Mouse (Mus musculus): ENCODE measurements around the gene Trim56. TPM values are rescaled to one million over a fixed set of nuclear protein-coding genes. Genes with fewer than 3 reads are reported as not detected.

Gene Trim56
- polyA plus RNA-seq, 1 experiment from 2014 or later: 4.4 TPM

- Histone ChIP-seq H3K27ac (replicated peaks) (no peak overlapping the region), H3K27me3 (ENCODE audit: control insufficient read depth, insufficient read depth, low read length) (no peaks in the 10 kb centered on the region), H3K4me2 (replicated peaks; ENCODE audit: low read depth) (no peak overlapping the region), H3K4me3 (ENCODE audit: low read depth, low read length) (no peak overlapping the region), H3K9ac (ENCODE audit: low read length) (no peak overlapping the region), H3K4me1 (replicated peaks; ENCODE audit: control insufficient read depth, insufficient read depth) (peaks cover 7% of the 10 kb centered on the region; the same call in 1 of the 2 replicates), H3K36me3 (ENCODE audit: control insufficient read depth, insufficient read depth, low read length) (peaks cover 14% of the 10 kb centered on the region), H3K9me3 (ENCODE audit: control insufficient read depth, low read length) (no peaks in the 10 kb centered on the region)
- ATAC-seq (ENCODE audit: low FRiP score, low TSS enrichment) (no peak), DNase-seq (ENCODE audit: low spot score) (no peak)
- TF ChIP-seq EP300 (optimal IDR thresholded peaks at IDR 0.05) (no peak), CTCF (IDR thresholded peaks at IDR 0.05; ENCODE audit: low read depth) (no peak)
- WGBS: 85% methylated on average over 4 of the region's 5 CpGs
Measured at GRCm38 (mm10) chr5:137111542-137112408, 4.2 kb downstream of the Trim56 start.

GRCm38 (mm10) chr5:137110863-137111262 is 5.1 kb downstream of the Trim56 start:
- Histone ChIP-seq H3K4me2 (replicated peaks; ENCODE audit: low read depth) (no peak overlapping the region), H3K4me1 (replicated peaks; ENCODE audit: control insufficient read depth, insufficient read depth) (peaks cover 4% of the 10 kb centered on the region; the same call in 1 of the 2 replicates), H3K9ac (ENCODE audit: low read length) (no peak overlapping the region), H3K4me3 (ENCODE audit: low read depth, low read length) (no peak overlapping the region), H3K27ac (replicated peaks) (no peak overlapping the region), H3K27me3 (ENCODE audit: control insufficient read depth, insufficient read depth, low read length) (no peaks in the 10 kb centered on the region), H3K36me3 (ENCODE audit: control insufficient read depth, insufficient read depth, low read length) (peaks cover 14% of the 10 kb centered on the region), H3K9me3 (ENCODE audit: control insufficient read depth, low read length) (no peaks in the 10 kb centered on the region)
- no peak for TF ChIP-seq EP300 (optimal IDR thresholded peaks at IDR 0.05)
- no peak for TF ChIP-seq CTCF (IDR thresholded peaks at IDR 0.05; ENCODE audit: low read depth)
- 91% methylated on average over 12 of the region's 12 CpGs for WGBS
- DNase-seq (ENCODE audit: low spot score): no peak
- no peak for ATAC-seq (ENCODE audit: low FRiP score, low TSS enrichment)

DNA sequence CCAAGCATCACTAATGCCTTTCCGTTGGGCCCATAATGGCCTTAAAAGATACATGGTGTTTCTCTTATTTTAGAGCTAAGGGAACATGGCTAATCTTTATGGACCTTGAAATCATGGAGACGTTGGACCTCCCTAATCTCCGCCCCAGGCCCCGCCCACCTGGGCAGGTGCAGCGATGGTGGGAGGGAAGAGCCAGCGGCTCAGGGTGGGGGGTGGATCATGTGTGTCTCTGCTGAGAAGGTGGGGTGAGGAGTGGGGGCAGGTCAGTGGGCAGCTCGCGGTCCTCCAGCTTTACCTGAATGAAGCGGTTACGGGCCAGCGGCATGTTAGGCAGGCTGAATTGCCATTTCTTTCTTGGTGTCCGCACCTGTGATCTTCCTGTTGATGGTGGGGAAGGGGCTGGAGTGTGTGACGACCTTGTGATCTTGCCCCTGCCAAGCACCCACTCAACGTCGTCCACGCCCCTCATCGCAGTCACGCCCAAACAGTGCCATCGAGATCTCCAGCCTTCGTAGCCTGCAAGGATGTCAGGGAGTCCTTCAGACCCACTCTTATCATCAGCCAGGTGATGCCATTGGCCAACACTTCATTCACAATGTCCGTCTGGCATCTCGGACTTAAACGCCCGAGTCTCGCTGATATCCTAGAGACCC is 5.9 kb downstream of the Trim56 start:
- no peak overlapping the region for H3K27ac ChIP-seq (replicated peaks)
- no peaks in the 10 kb centered on the region for H3K9me3 ChIP-seq (ENCODE audit: control insufficient read depth, low read length)
- no peak overlapping the region for H3K9ac ChIP-seq (ENCODE audit: low read length)
- no peaks in the 10 kb centered on the region for H3K27me3 ChIP-seq (ENCODE audit: control insufficient read depth, insufficient read depth, low read length)
- peaks cover 2% of the 10 kb centered on the region; the same call in 1 of the 2 replicates for H3K4me1 ChIP-seq (replicated peaks; ENCODE audit: control insufficient read depth, insufficient read depth)
- no peak overlapping the region for H3K4me2 ChIP-seq (replicated peaks; ENCODE audit: low read depth)
- 55% methylated on average over 25 of the region's 25 CpGs for WGBS
- peaks cover 14% of the 10 kb centered on the region for H3K36me3 ChIP-seq (ENCODE audit: control insufficient read depth, insufficient read depth, low read length)
- H3K4me3 ChIP-seq (ENCODE audit: low read depth, low read length): no peak overlapping the region
- ATAC-seq (ENCODE audit: low FRiP score, low TSS enrichment) (no peak), DNase-seq (ENCODE audit: low spot score) (no peak)
- no peak for TF ChIP-seq CTCF (IDR thresholded peaks at IDR 0.05; ENCODE audit: low read depth)
- TF ChIP-seq EP300 (optimal IDR thresholded peaks at IDR 0.05): no peak

- ATAC-seq (ENCODE audit: low FRiP score, low TSS enrichment) (no peak), DNase-seq (ENCODE audit: low spot score) (no peak)
- H3K4me3 ChIP-seq (ENCODE audit: low read depth, low read length): no peak overlapping the region
- TF ChIP-seq EP300 (optimal IDR thresholded peaks at IDR 0.05) (no peak), CTCF (IDR thresholded peaks at IDR 0.05; ENCODE audit: low read depth) (no peak)
- H3K27ac ChIP-seq (replicated peaks): no peak overlapping the region
- H3K4me1 ChIP-seq (replicated peaks; ENCODE audit: control insufficient read depth, insufficient read depth): no peaks in the 10 kb centered on the region
- H3K4me2 ChIP-seq (replicated peaks; ENCODE audit: low read depth): no peak overlapping the region
- H3K27me3 ChIP-seq (ENCODE audit: control insufficient read depth, insufficient read depth, low read length): no peaks in the 10 kb centered on the region
- WGBS: 60% methylated on average over 6 of the region's 6 CpGs
- H3K9me3 ChIP-seq (ENCODE audit: control insufficient read depth, low read length): no peaks in the 10 kb centered on the region
- H3K36me3 ChIP-seq (ENCODE audit: control insufficient read depth, insufficient read depth, low read length): peaks cover 3% of the 10 kb centered on the region
- no peak overlapping the region for H3K9ac ChIP-seq (ENCODE audit: low read length)
Measured at GRCm38 (mm10) chr5:137108111-137108510, 7.9 kb downstream of the Trim56 start.

- Histone ChIP-seq H3K27me3 (ENCODE audit: control insufficient read depth, insufficient read depth, low read length) (no peaks in the 10 kb centered on the region), H3K4me3 (ENCODE audit: low read depth, low read length) (no peak overlapping the region), H3K4me1 (replicated peaks; ENCODE audit: control insufficient read depth, insufficient read depth) (no peaks in the 10 kb centered on the region), H3K4me2 (replicated peaks; ENCODE audit: low read depth) (no peak overlapping the region), H3K9ac (ENCODE audit: low read length) (no peak overlapping the region), H3K9me3 (ENCODE audit: control insufficient read depth, low read length) (no peaks in the 10 kb centered on the region), H3K27ac (replicated peaks) (no peak overlapping the region), H3K36me3 (ENCODE audit: control insufficient read depth, insufficient read depth, low read length) (no peaks in the 10 kb centered on the region; the same call in 1 of the 2 replicates)
- DNase-seq (ENCODE audit: low spot score) (no peak), ATAC-seq (ENCODE audit: low FRiP score, low TSS enrichment) (no peak)
- WGBS: 83% methylated on average over 8 of the region's 8 CpGs
- TF ChIP-seq CTCF (IDR thresholded peaks at IDR 0.05; ENCODE audit: low read depth) (no peak), EP300 (optimal IDR thresholded peaks at IDR 0.05) (no peak)
Measured at GRCm38 (mm10) chr5:137107670-137108069, 8.3 kb downstream of the Trim56 start.

GRCm38 (mm10) chr5:137107024-137107423 is 9.0 kb downstream of the Trim56 start:
- Histone ChIP-seq H3K4me1 (replicated peaks; ENCODE audit: control insufficient read depth, insufficient read depth) (no peaks in the 10 kb centered on the region), H3K9me3 (ENCODE audit: control insufficient read depth, low read length) (no peaks in the 10 kb centered on the region), H3K9ac (ENCODE audit: low read length) (no peak overlapping the region), H3K27me3 (ENCODE audit: control insufficient read depth, insufficient read depth, low read length) (no peaks in the 10 kb centered on the region), H3K4me2 (replicated peaks; ENCODE audit: low read depth) (no peak overlapping the region), H3K27ac (replicated peaks) (no peak overlapping the region), H3K4me3 (ENCODE audit: low read depth, low read length) (no peak overlapping the region), H3K36me3 (ENCODE audit: control insufficient read depth, insufficient read depth, low read length) (no peaks in the 10 kb centered on the region)
- 4% methylated on average over 6 of the region's 6 CpGs for WGBS
- TF ChIP-seq CTCF (IDR thresholded peaks at IDR 0.05; ENCODE audit: low read depth) (peak; percentile 93), EP300 (optimal IDR thresholded peaks at IDR 0.05) (no peak)
- ATAC-seq (ENCODE audit: low FRiP score, low TSS enrichment): no peak; the same call in 1 of the 2 replicates
- DNase-seq (ENCODE audit: low spot score): peak; percentile 78

Data from stomach, postnatal 0 days (tissue).